Mouse (Mus musculus) embryonic fibroblast, embryonic 13.5 days (primary cell): ENCODE results near the gene Vat1l. TPM values are rescaled to one million over a fixed set of nuclear protein-coding genes. Genes with fewer than 3 reads are reported as not detected.

ENCODE experiments used
- H3K27ac ChIP-seq: 2 replicates; pipeline ENCODE4 v1.5.1; 2012; ENCODE audit warnings: low read length, control low read depth, inconsistent platforms; ENCODE audit not compliant: insufficient read depth
- H3K4me1 ChIP-seq: 2 replicates; pipeline ENCODE4 v1.6.1; 2011; ENCODE audit warnings: low read length; ENCODE audit not compliant: control insufficient read depth, insufficient read depth
- H3K4me3 ChIP-seq: 2 replicates; pipeline ENCODE4 v1.5.1; 2011; ENCODE audit warnings: mild to moderate bottlenecking, control low read depth, low read length; ENCODE audit not compliant: insufficient read depth
- CTCF ChIP-seq: IDR thresholded peaks from 2 replicates; pipeline ENCODE4 v1.5.1; 2011; ENCODE audit warnings: mild to moderate bottlenecking, control low read depth, low read length, moderate library complexity, borderline replicate concordance; ENCODE audit not compliant: insufficient read depth
- POLR2A ChIP-seq: IDR thresholded peaks from 2 replicates; pipeline ENCODE4 v1.6.1; 2011; ENCODE audit warnings: low read depth, mild to moderate bottlenecking, control low read depth, low read length, moderate library complexity
- polyA plus RNA-seq: library from polyadenylated mRNA; stranded (reverse); fragments of >200 nt; gene quantifications from 2 replicates; pipeline ENCODE4 v1.2.4, GENCODE M21; 2011; ENCODE audit warnings: low read depth; ENCODE audit not compliant: missing spikeins, insufficient read length

The Vat1l gene
- polyA plus RNA-seq, 1 experiment = 3.2 TPM

GRCm38 (mm10) chr8:114421544-114421943 lies 216.1 kb downstream of the Vat1l start:
- H3K4me3 ChIP-seq = no peak overlapping the region
- no peaks in the 10 kb centered on the region for H3K4me1 ChIP-seq
- no peak overlapping the region for H3K27ac ChIP-seq
- TF ChIP-seq CTCF (no peak), POLR2A (no peak)

Other genes with a start within 250 kb of the Vat1l start
- 11.5 and 12.5 TPM in 2 replicates for gene Nudt7, start 72.1 kb upstream of the Vat1l start, polyA plus RNA-seq
- not detected in 2 replicates for gene Clec3a, start 212.5 kb downstream of the Vat1l start, polyA plus RNA-seq
- gene Wwox, start 234.0 kb downstream of the Vat1l start, polyA plus RNA-seq = 7.2 and 8.7 TPM in 2 replicates